Mouse (Mus musculus): ENCODE data around the gene Crim1. TPM values are rescaled to one million over a fixed set of nuclear protein-coding genes. Genes with fewer than 3 reads are reported as not detected.

The Crim1 gene
- polyA plus RNA-seq, 1 experiment from 2014 or later, result 5.6 TPM

GRCm38 (mm10) chr17:78358251-78358726 is 158.2 kb downstream of the Crim1 start:
- no peak overlapping the region for H3K27ac ChIP-seq
- peaks cover 35% of the 10 kb centered on the region for H3K36me3 ChIP-seq
- H3K4me2 ChIP-seq, result no peak overlapping the region
- no peak overlapping the region for H3K9ac ChIP-seq (replicated peaks)
- H3K4me1 ChIP-seq (replicated peaks), result peaks cover 8% of the 10 kb centered on the region; the same call in 1 of the 2 replicates
- H3K9me3 ChIP-seq, result no peaks in the 10 kb centered on the region
- ATAC-seq (ENCODE audit: insufficient number of reproducible peaks, insufficient read depth, low FRiP score, low TSS enrichment, low read depth), result no peak
- H3K27me3 ChIP-seq, result no peaks in the 10 kb centered on the region
- 80% methylated on average over 7 of the region's 7 CpGs for WGBS
- no peak overlapping the region for H3K4me3 ChIP-seq (replicated peaks)

- Histone ChIP-seq H3K9me3 (no peaks in the 10 kb centered on the region), H3K4me3 (replicated peaks) (no peak overlapping the region), H3K4me1 (replicated peaks) (peaks cover 8% of the 10 kb centered on the region; the same call in 1 of the 2 replicates), H3K4me2 (no peak overlapping the region), H3K9ac (replicated peaks) (no peak overlapping the region), H3K27ac (peak overlapping the region; percentile 17; the same call in 1 of the 2 replicates), H3K27me3 (no peaks in the 10 kb centered on the region), H3K36me3 (peaks cover 33% of the 10 kb centered on the region; the same call in 1 of the 2 replicates)
- 75% methylated on average over 13 of the region's 13 CpGs for WGBS
- ATAC-seq (ENCODE audit: insufficient number of reproducible peaks, insufficient read depth, low FRiP score, low TSS enrichment, low read depth), result no peak
Observed at GRCm38 (mm10) chr17:78361939-78362728, 162.1 kb downstream of the Crim1 start.

- 90% methylated on average over 23 of the region's 23 CpGs for WGBS
Observed at GRCm38 (mm10) chr17:78364555-78365302, 164.7 kb downstream of the Crim1 start.

GRCm38 (mm10) chr17:78366070-78366469 is 166.0 kb downstream of the Crim1 start:
- Histone ChIP-seq H3K4me2 (no peak overlapping the region), H3K9me3 (no peaks in the 10 kb centered on the region), H3K9ac (replicated peaks) (no peak overlapping the region), H3K36me3 (peaks cover 52% of the 10 kb centered on the region), H3K27me3 (no peaks in the 10 kb centered on the region), H3K27ac (no peak overlapping the region), H3K4me1 (replicated peaks) (peaks cover 8% of the 10 kb centered on the region; the same call in 1 of the 2 replicates), H3K4me3 (replicated peaks) (no peak overlapping the region)
- WGBS, result 69% methylated on average over 7 of the region's 7 CpGs
- no peak for ATAC-seq (ENCODE audit: insufficient number of reproducible peaks, insufficient read depth, low FRiP score, low TSS enrichment, low read depth)

More at GRCm38 (mm10) chr17:78364555-78365302, 164.7 kb downstream of the Crim1 start:
- Histone ChIP-seq H3K9ac (replicated peaks) (no peak overlapping the region), H3K4me3 (replicated peaks) (no peak overlapping the region), H3K27me3 (no peaks in the 10 kb centered on the region), H3K27ac (no peak overlapping the region), H3K4me1 (replicated peaks) (peaks cover 8% of the 10 kb centered on the region; the same call in 1 of the 2 replicates), H3K9me3 (no peaks in the 10 kb centered on the region), H3K4me2 (no peak overlapping the region), H3K36me3 (peaks cover 52% of the 10 kb centered on the region)
- no peak for ATAC-seq (ENCODE audit: insufficient number of reproducible peaks, insufficient read depth, low FRiP score, low TSS enrichment, low read depth)

- 82% methylated on average over 8 of the region's 8 CpGs for WGBS
- Histone ChIP-seq H3K9me3 (no peaks in the 10 kb centered on the region), H3K4me2 (no peak overlapping the region), H3K4me1 (replicated peaks) (no peaks in the 10 kb centered on the region), H3K4me3 (replicated peaks) (no peak overlapping the region), H3K9ac (replicated peaks) (no peak overlapping the region), H3K27me3 (no peaks in the 10 kb centered on the region), H3K27ac (no peak overlapping the region), H3K36me3 (peaks cover 66% of the 10 kb centered on the region)
- ATAC-seq (ENCODE audit: insufficient number of reproducible peaks, insufficient read depth, low FRiP score, low TSS enrichment, low read depth), result no peak
Observed at GRCm38 (mm10) chr17:78368481-78368880, 168.4 kb downstream of the Crim1 start.

GRCm38 (mm10) chr17:78370445-78370844 is 170.4 kb downstream of the Crim1 start:
- no peak for ATAC-seq (ENCODE audit: insufficient number of reproducible peaks, insufficient read depth, low FRiP score, low TSS enrichment, low read depth)

GRCm38 (mm10) chr17:78373174-78373573 is 173.1 kb downstream of the Crim1 start:
- no peaks in the 10 kb centered on the region for H3K27me3 ChIP-seq
- H3K27ac ChIP-seq, result no peak overlapping the region
- WGBS, result 87% methylated on average over 6 of the region's 6 CpGs
- peaks cover 68% of the 10 kb centered on the region for H3K36me3 ChIP-seq
- no peaks in the 10 kb centered on the region for H3K9me3 ChIP-seq
- no peak overlapping the region for H3K4me3 ChIP-seq (replicated peaks)
- no peak overlapping the region for H3K4me2 ChIP-seq
- no peak for ATAC-seq (ENCODE audit: insufficient number of reproducible peaks, insufficient read depth, low FRiP score, low TSS enrichment, low read depth)
- H3K9ac ChIP-seq (replicated peaks), result no peak overlapping the region
- H3K4me1 ChIP-seq (replicated peaks), result no peaks in the 10 kb centered on the region

More at GRCm38 (mm10) chr17:78370445-78370844, 170.4 kb downstream of the Crim1 start:
- no peaks in the 10 kb centered on the region for H3K4me1 ChIP-seq (replicated peaks)
- no peaks in the 10 kb centered on the region for H3K27me3 ChIP-seq
- no peaks in the 10 kb centered on the region for H3K9me3 ChIP-seq
- H3K4me3 ChIP-seq (replicated peaks), result no peak overlapping the region
- 74% methylated on average over 1 of the region's 1 CpGs for WGBS
- no peak overlapping the region for H3K4me2 ChIP-seq
- H3K9ac ChIP-seq (replicated peaks), result no peak overlapping the region
- H3K36me3 ChIP-seq, result peaks cover 62% of the 10 kb centered on the region
- H3K27ac ChIP-seq, result no peak overlapping the region

- Histone ChIP-seq H3K27me3 (no peaks in the 10 kb centered on the region), H3K36me3 (peaks cover 62% of the 10 kb centered on the region), H3K4me3 (replicated peaks) (no peak overlapping the region), H3K27ac (no peak overlapping the region), H3K4me1 (replicated peaks) (no peaks in the 10 kb centered on the region), H3K9ac (replicated peaks) (no peak overlapping the region), H3K4me2 (no peak overlapping the region), H3K9me3 (no peaks in the 10 kb centered on the region)
- 83% methylated on average over 8 of the region's 8 CpGs for WGBS
- ATAC-seq (ENCODE audit: insufficient number of reproducible peaks, insufficient read depth, low FRiP score, low TSS enrichment, low read depth), result no peak
Observed at GRCm38 (mm10) chr17:78373849-78374248, 173.8 kb downstream of the Crim1 start.

GRCm38 (mm10) chr17:78374756-78375155 is 174.7 kb downstream of the Crim1 start:
- no peak for ATAC-seq (ENCODE audit: insufficient number of reproducible peaks, insufficient read depth, low FRiP score, low TSS enrichment, low read depth)
- Histone ChIP-seq H3K27ac (peak overlapping the region; percentile 20; the same call in 1 of the 2 replicates), H3K9ac (replicated peaks) (no peak overlapping the region), H3K4me1 (replicated peaks) (no peaks in the 10 kb centered on the region; the same call in 1 of the 2 replicates), H3K9me3 (no peaks in the 10 kb centered on the region), H3K4me3 (replicated peaks) (no peak overlapping the region), H3K27me3 (no peaks in the 10 kb centered on the region), H3K36me3 (peaks cover 53% of the 10 kb centered on the region), H3K4me2 (no peak overlapping the region)
- 75% methylated on average over 10 of the region's 10 CpGs for WGBS

GRCm38 (mm10) chr17:78376587-78376986 is 176.5 kb downstream of the Crim1 start:
- H3K9me3 ChIP-seq, result no peaks in the 10 kb centered on the region
- no peak overlapping the region for H3K27ac ChIP-seq
- H3K4me3 ChIP-seq (replicated peaks), result no peak overlapping the region
- ATAC-seq (ENCODE audit: insufficient number of reproducible peaks, insufficient read depth, low FRiP score, low TSS enrichment, low read depth), result no peak
- H3K4me1 ChIP-seq (replicated peaks), result no peaks in the 10 kb centered on the region; the same call in 1 of the 2 replicates
- no peak overlapping the region for H3K4me2 ChIP-seq
- H3K36me3 ChIP-seq, result peaks cover 49% of the 10 kb centered on the region
- 65% methylated on average over 8 of the region's 8 CpGs for WGBS
- no peaks in the 10 kb centered on the region for H3K27me3 ChIP-seq
- H3K9ac ChIP-seq (replicated peaks), result no peak overlapping the region

GRCm38 (mm10) chr17:78379079-78379729 is 179.2 kb downstream of the Crim1 start:
- Histone ChIP-seq H3K27ac (no peak overlapping the region), H3K27me3 (no peaks in the 10 kb centered on the region), H3K9ac (replicated peaks) (no peak overlapping the region), H3K4me3 (replicated peaks) (no peak overlapping the region), H3K9me3 (no peaks in the 10 kb centered on the region), H3K36me3 (peaks cover 48% of the 10 kb centered on the region), H3K4me2 (no peak overlapping the region), H3K4me1 (replicated peaks) (no peaks in the 10 kb centered on the region; the same call in 1 of the 2 replicates)
- WGBS, result 68% methylated on average over 8 of the region's 8 CpGs
- ATAC-seq (ENCODE audit: insufficient number of reproducible peaks, insufficient read depth, low FRiP score, low TSS enrichment, low read depth), result no peak
